10 mouse cellular contexts compared by ENCODE assay signal in the genomic region with DNA sequence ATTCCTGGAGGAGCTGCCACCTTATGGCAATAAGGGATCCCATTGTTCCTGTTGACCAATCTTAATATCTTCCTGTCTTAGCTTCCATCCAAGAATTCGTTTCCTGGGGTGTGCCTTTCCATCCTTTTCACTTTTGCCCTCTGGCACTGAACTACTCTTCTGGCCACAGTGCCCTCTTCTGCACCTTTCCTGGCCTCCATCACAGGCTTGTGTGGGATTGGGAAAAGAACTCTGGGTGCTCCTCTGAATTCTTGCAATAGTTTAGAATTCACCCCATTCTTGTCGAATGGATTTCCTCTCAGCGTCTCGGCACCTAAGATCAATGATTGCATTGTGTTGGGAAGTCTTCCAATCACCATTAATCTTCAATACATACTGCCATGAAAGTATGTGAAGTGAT. TPM values are rescaled to one million over a fixed set of nuclear protein-coding genes. Genes with fewer than 3 reads are reported as not detected.
DNase-seq lines count a peak whose midpoint lies in the region; ATAC-seq and TF ChIP-seq lines count a peak whose summit lies in the region.
"Had no signal": no experiment of that assay in that cellular context is flagged by ENCODE, and none has a peak within 500 bp of the region (broad histone marks: within the 10 kb centered on the region; RNA-seq: fewer than 3 reads in every experiment).

No protein-coding gene starts in this region.

- H3K27me3 ChIP-seq in heart, postnatal 0 days (ENCODE audit: control insufficient read depth, insufficient read depth, low read length), result no peaks in the 10 kb centered on the region; the same call in 1 of the 2 replicates
- H3K27me3 ChIP-seq in embryonic facial prominence, embryonic 13.5 days, result no peaks in the 10 kb centered on the region
- H3K27me3 ChIP-seq in intestine, embryonic 15.5 days (replicated peaks), result no peaks in the 10 kb centered on the region
- no peaks in the 10 kb centered on the region for H3K27me3 ChIP-seq in midbrain, embryonic 16.5 days (ENCODE audit: control insufficient read depth, insufficient read depth, low read depth, low read length)

- TF ChIP-seq EP300 in heart, postnatal 0 days (IDR thresholded peaks at IDR 0.05; ENCODE audit: low read depth), result no peak

- H3K9ac ChIP-seq in heart, postnatal 0 days (replicated peaks; ENCODE audit: low read depth, low read length), result no peak overlapping the region
- peak overlapping the region; percentile 86; the same call in 1 of the 2 replicates for H3K9ac ChIP-seq in embryonic facial prominence, embryonic 13.5 days
- H3K9ac ChIP-seq in intestine, embryonic 15.5 days, result no peak overlapping the region
- no peak overlapping the region for H3K9ac ChIP-seq in midbrain, embryonic 16.5 days (ENCODE audit: low read depth, low read length)

- WGBS in heart, postnatal 0 days, result 34% methylated on average over 4 of the region's 4 CpGs
- 20% methylated on average over 4 of the region's 4 CpGs for WGBS in embryonic facial prominence, embryonic 13.5 days
- WGBS in intestine, embryonic 15.5 days, result 37% methylated on average over 4 of the region's 4 CpGs
- 44% methylated on average over 4 of the region's 4 CpGs for WGBS in midbrain, embryonic 16.5 days

- no peaks in the 10 kb centered on the region for H3K9me3 ChIP-seq in heart, postnatal 0 days (replicated peaks; ENCODE audit: control insufficient read depth, low read length)
- no peaks in the 10 kb centered on the region for H3K9me3 ChIP-seq in embryonic facial prominence, embryonic 13.5 days
- H3K9me3 ChIP-seq in intestine, embryonic 15.5 days, result no peaks in the 10 kb centered on the region
- H3K9me3 ChIP-seq in midbrain, embryonic 16.5 days (replicated peaks; ENCODE audit: control insufficient read depth, low read length, poor library complexity, severe bottlenecking), result no peaks in the 10 kb centered on the region

- no peak overlapping the region for H3K27ac ChIP-seq in heart, postnatal 0 days (ENCODE audit: low read depth)
- H3K27ac ChIP-seq in embryonic facial prominence, embryonic 13.5 days, result peak overlapping the region; percentile 92; the same call in 1 of the 2 replicates
- peak overlapping the region; percentile 88; the same call in 1 of the 2 replicates for H3K27ac ChIP-seq in intestine, embryonic 15.5 days
- peak overlapping the region; percentile 90; the same call in 1 of the 2 replicates for H3K27ac ChIP-seq in midbrain, embryonic 16.5 days (ENCODE audit: low read length)

- TF ChIP-seq CTCF in heart, postnatal 0 days (IDR thresholded peaks at IDR 0.05; ENCODE audit: low read depth), result no peak

- DNase-seq in heart, postnatal 0 days (ENCODE audit: low spot score), result no peak
- DNase-seq in heart, adult 9 months (ENCODE audit: low spot score in 2 of 2), result no peak
- no peak for DNase-seq in natural killer cell, adult 2 months (ENCODE audit: low spot score in 2 of 2)
- no peak for DNase-seq in left cerebral cortex, adult 11 months (ENCODE audit: low spot score)

- H3K4me1 ChIP-seq in heart, postnatal 0 days (ENCODE audit: control insufficient read depth, insufficient read depth), result peaks cover 17% of the 10 kb centered on the region; the same call in 1 of the 2 replicates
- H3K4me1 ChIP-seq in embryonic facial prominence, embryonic 13.5 days, result peaks cover 24% of the 10 kb centered on the region
- H3K4me1 ChIP-seq in intestine, embryonic 15.5 days (replicated peaks), result peaks cover 7% of the 10 kb centered on the region
- H3K4me1 ChIP-seq in midbrain, embryonic 16.5 days (ENCODE audit: control insufficient read depth, insufficient read depth, low read length), result peaks cover 15% of the 10 kb centered on the region

- H3K36me3 ChIP-seq in heart, postnatal 0 days (replicated peaks; ENCODE audit: control insufficient read depth, insufficient read depth, low read length), result no peaks in the 10 kb centered on the region
- H3K36me3 ChIP-seq in embryonic facial prominence, embryonic 13.5 days, result no peaks in the 10 kb centered on the region
- H3K36me3 ChIP-seq in intestine, embryonic 15.5 days, result no peaks in the 10 kb centered on the region
- H3K36me3 ChIP-seq in midbrain, embryonic 16.5 days (ENCODE audit: control insufficient read depth, insufficient read depth, low read length), result no peaks in the 10 kb centered on the region

- peak overlapping the region; percentile 84 for H3K4me2 ChIP-seq in heart, postnatal 0 days (ENCODE audit: low read depth, low read length)
- H3K4me2 ChIP-seq in embryonic facial prominence, embryonic 13.5 days, result peak overlapping the region; percentile 75
- peak overlapping the region; percentile 85 for H3K4me2 ChIP-seq in intestine, embryonic 15.5 days (replicated peaks)
- peak overlapping the region; percentile 89 for H3K4me2 ChIP-seq in midbrain, embryonic 16.5 days (ENCODE audit: low read length)

- H3K4me3 ChIP-seq in heart, postnatal 0 days (ENCODE audit: low read depth, low read length), result peak overlapping the region; percentile 81
- H3K4me3 ChIP-seq in embryonic facial prominence, embryonic 13.5 days, result no peak overlapping the region
- no peak overlapping the region for H3K4me3 ChIP-seq in intestine, embryonic 15.5 days (replicated peaks)
- no peak overlapping the region; the same call in 1 of the 2 replicates for H3K4me3 ChIP-seq in midbrain, embryonic 16.5 days (ENCODE audit: low read depth, low read length)

- no peak for ATAC-seq in heart, postnatal 0 days (ENCODE audit: insufficient read depth, low read depth)
- ATAC-seq in embryonic facial prominence, embryonic 13.5 days (ENCODE audit: insufficient number of reproducible peaks, insufficient read depth, low FRiP score, low TSS enrichment, low read depth), result no peak
- ATAC-seq in intestine, embryonic 15.5 days, result no peak
- no peak for ATAC-seq in midbrain, embryonic 16.5 days
- no peak for ATAC-seq in erythroid progenitor cell, adult 5-6 weeks (replicated peaks; ENCODE audit: low FRiP score, poor library complexity, severe bottlenecking)

RNA-seq across cellular contexts. Expression of a gene that starts 11.3 kb away (rescaled TPM):
- total RNA-seq in heart, postnatal 0 days (2014; rRNA removed; ENCODE audit: low replicate concordance), result not detected in 2 replicates
- not detected in 2 replicates for polyA plus RNA-seq in heart, postnatal 0 days (2015; fragmentation: Nextera tagmentation; extraction: Ambion mirVana)
- polyA plus RNA-seq in embryonic facial prominence, embryonic 13.5 days (2015; fragmentation: Nextera tagmentation; extraction: Ambion mirVana), result not detected in 2 replicates
- polyA plus RNA-seq in intestine, embryonic 15.5 days (2015; fragmentation: Nextera tagmentation; extraction: Ambion mirVana), result not detected in 2 replicates
- polyA plus RNA-seq in midbrain, embryonic 16.5 days (2015; fragmentation: Nextera tagmentation; extraction: Ambion mirVana), result 0.15 and 0.29 TPM in 2 replicates
- total RNA-seq in erythroid progenitor cell, adult 5-6 weeks (2015; ENCODE audit: low replicate concordance), result not detected in 2 replicates
- not detected in 2 replicates for total RNA-seq in erythroid progenitor cell, adult 5-6 weeks (2017; ENCODE audit: low replicate concordance)
- total RNA-seq: common myeloid progenitor, adult 5-6 weeks; layer of hippocampus, postnatal 25 days had no signal

RNA-seq across cellular contexts. Expression of a gene that starts 49.1 kb away (rescaled TPM):
- 11.5 and 24.4 TPM in 2 replicates for total RNA-seq in heart, postnatal 0 days (2014; rRNA removed; ENCODE audit: low replicate concordance)
- 2.5 and 3.0 TPM in 2 replicates for polyA plus RNA-seq in heart, postnatal 0 days (2015; fragmentation: Nextera tagmentation; extraction: Ambion mirVana)
- polyA plus RNA-seq in embryonic facial prominence, embryonic 13.5 days (2015; fragmentation: Nextera tagmentation; extraction: Ambion mirVana), result 18.8 and 19.1 TPM in 2 replicates
- polyA plus RNA-seq in intestine, embryonic 15.5 days (2015; fragmentation: Nextera tagmentation; extraction: Ambion mirVana), result 12.3 and 15.0 TPM in 2 replicates
- polyA plus RNA-seq in midbrain, embryonic 16.5 days (2015; fragmentation: Nextera tagmentation; extraction: Ambion mirVana), result 31.4 and 34.1 TPM in 2 replicates
- total RNA-seq in erythroid progenitor cell, adult 5-6 weeks (2015; ENCODE audit: low replicate concordance), result 5.9 and 6.5 TPM in 2 replicates
- 2.7 and 5.0 TPM in 2 replicates for total RNA-seq in erythroid progenitor cell, adult 5-6 weeks (2017; ENCODE audit: low replicate concordance)

RNA-seq across cellular contexts. Expression of a gene that starts 49.2 kb away (rescaled TPM):
- total RNA-seq in heart, postnatal 0 days (2014; rRNA removed; ENCODE audit: low replicate concordance), result 2.2 and 4.3 TPM in 2 replicates
- polyA plus RNA-seq in heart, postnatal 0 days (2015; fragmentation: Nextera tagmentation; extraction: Ambion mirVana), result 10.3 and 10.4 TPM in 2 replicates
- polyA plus RNA-seq in embryonic facial prominence, embryonic 13.5 days (2015; fragmentation: Nextera tagmentation; extraction: Ambion mirVana), result 42.6 and 45.6 TPM in 2 replicates
- polyA plus RNA-seq in intestine, embryonic 15.5 days (2015; fragmentation: Nextera tagmentation; extraction: Ambion mirVana), result 25.4 and 25.9 TPM in 2 replicates
- 31.2 and 31.5 TPM in 2 replicates for polyA plus RNA-seq in midbrain, embryonic 16.5 days (2015; fragmentation: Nextera tagmentation; extraction: Ambion mirVana)
- 2.5 and 3.6 TPM in 2 replicates for total RNA-seq in erythroid progenitor cell, adult 5-6 weeks (2015; ENCODE audit: low replicate concordance)
- 4.0 and 5.8 TPM in 2 replicates for total RNA-seq in erythroid progenitor cell, adult 5-6 weeks (2017; ENCODE audit: low replicate concordance)
